Mouse (Mus musculus) liver, adult 2 months (tissue): Measurements from ENCODE around the gene Nfya. TPM values are rescaled to one million over a fixed set of nuclear protein-coding genes. Genes with fewer than 3 reads are reported as not detected.

ENCODE experiments used
- DNase-seq: peaks from one replicate; pipeline ENCODE4 v3.0.0-alpha.2; 2011; ENCODE audit warnings: low read depth, low spot score; ENCODE audit errors: extremely low read depth
- H3K27ac ChIP-seq: fragments of 200-500 bp; replicated peaks from 2 replicates; pipeline ENCODE4 v1.5.1; 2012; ENCODE audit warnings: low read depth, mild to moderate bottlenecking, control low read depth, inconsistent platforms, low read length; ENCODE audit not compliant: insufficient read depth
- H3K27me3 ChIP-seq: fragments of 200-500 bp; 2 replicates; pipeline ENCODE4 v1.6.1; 2012; ENCODE audit warnings: mild to moderate bottlenecking, moderate library complexity, low read length, inconsistent platforms; ENCODE audit not compliant: control insufficient read depth, insufficient read depth
- H3K36me3 ChIP-seq: fragments of 200-500 bp; 2 replicates; pipeline ENCODE4 v1.6.1; 2012; ENCODE audit warnings: low read length, inconsistent platforms; ENCODE audit not compliant: control insufficient read depth, insufficient read depth
- H3K4me1 ChIP-seq: fragments of 200-500 bp; 2 replicates; pipeline ENCODE4 v1.6.1; 2011; ENCODE audit warnings: low read length; ENCODE audit not compliant: control insufficient read depth, insufficient read depth
- H3K4me3 ChIP-seq: fragments of 200-500 bp; 2 replicates; pipeline ENCODE4 v1.5.1; 2011; ENCODE audit warnings: low read depth, mild to moderate bottlenecking, control low read depth, low read length, moderate library complexity; ENCODE audit not compliant: insufficient read depth
- H3K79me2 ChIP-seq: fragments of 200-500 bp; 2 replicates; pipeline ENCODE4 v1.6.1; 2012; ENCODE audit warnings: inconsistent platforms, mild to moderate bottlenecking, low read length, moderate library complexity; ENCODE audit not compliant: control insufficient read depth, insufficient read depth
- H3K9ac ChIP-seq: fragments of 200-500 bp; 2 replicates; pipeline ENCODE4 v1.6.1; 2012; ENCODE audit warnings: low read depth, mild to moderate bottlenecking, control low read depth, inconsistent platforms, low read length
- CTCF ChIP-seq: fragments of 200-500 bp; IDR thresholded peaks from 2 replicates; pipeline ENCODE4 v1.5.1; 2011; ENCODE audit warnings: low read depth, low read length, control low read depth
- POLR2A ChIP-seq: fragments of 200-500 bp; IDR thresholded peaks from 2 replicates; pipeline ENCODE4 v1.6.1; 2011; ENCODE audit warnings: low read length, control low read depth; ENCODE audit not compliant: insufficient read depth; ENCODE audit errors: extremely low read depth
- WGBS: fragments of 180-500 bp; shearing (Covaris S2); methylation state at CpG from one replicate; pipeline ENCODE4 v1.1.7; 2018; 5-methylcytosine and 5-hydroxymethylcytosine counted together
- polyA plus RNA-seq: library from polyadenylated mRNA; depleted of rRNA; stranded (reverse); fragments of >200 nt; gene quantifications from 2 replicates; pipeline ENCODE4 v1.2.3, GENCODE M21; 2012
- total RNA-seq: library from RNA; depleted of rRNA; stranded (reverse); fragments of >200 nt; gene quantifications from 2 replicates; pipeline ENCODE4 v1.2.3, GENCODE M21; 2014

Nfya gene
- total and polyA plus RNA-seq, 2 experiments = 10.6 to 16.3 TPM

DNA sequence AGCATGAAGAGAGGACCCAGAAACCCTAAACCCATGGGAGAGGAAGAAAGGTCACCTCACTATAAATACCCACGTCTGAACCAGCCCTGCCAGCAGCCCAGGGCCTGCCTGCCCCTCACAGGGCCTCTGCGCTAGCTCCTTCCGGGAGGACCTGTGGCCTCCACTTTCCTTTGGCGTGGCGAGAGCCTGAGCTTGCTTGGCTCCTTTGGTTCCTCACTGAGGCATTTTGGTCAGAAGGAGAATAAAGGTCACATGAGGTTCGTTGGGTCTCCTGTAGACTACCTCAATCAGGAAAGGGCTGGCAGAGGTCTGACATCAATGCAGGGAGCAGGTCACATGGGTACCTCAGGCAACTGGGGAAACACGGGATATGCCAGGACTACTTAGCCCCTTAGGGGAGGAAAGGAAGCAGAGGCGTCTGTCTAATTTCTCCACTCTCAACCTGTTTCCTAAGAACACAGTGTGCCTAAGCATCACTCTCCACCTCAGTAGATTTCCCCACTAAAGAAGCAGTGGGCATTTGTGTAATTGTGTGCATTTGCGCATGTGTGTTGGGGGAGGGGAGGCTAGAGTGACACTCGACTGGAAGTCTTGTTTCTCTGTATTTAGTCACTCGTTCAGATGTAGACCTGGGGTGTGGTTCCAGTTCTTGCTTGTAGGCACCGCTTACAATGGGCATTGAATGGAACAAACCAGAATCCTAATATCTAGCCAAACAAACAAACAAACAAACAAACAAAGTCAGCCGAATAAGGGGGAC, 17.5 kb upstream of the Nfya start:
- Histone ChIP-seq H3K9ac (no peak overlapping the region), H3K4me1 (no peaks in the 10 kb centered on the region), H3K4me3 (no peak overlapping the region), H3K27ac (no peak overlapping the region), H3K27me3 (no peaks in the 10 kb centered on the region), H3K36me3 (no peaks in the 10 kb centered on the region), H3K79me2 (no peaks in the 10 kb centered on the region)
- DNase-seq = no peak
- TF ChIP-seq POLR2A = no peak
- TF ChIP-seq CTCF = no peak
- WGBS = 83% methylated on average over 13 of the region's 13 CpGs

GRCm38 (mm10) chr17:48425823-48426612, 16.3 kb upstream of the Nfya start:
- H3K9ac ChIP-seq = no peak overlapping the region
- 51% methylated on average over 9 of the region's 9 CpGs for WGBS
- no peak overlapping the region for H3K4me3 ChIP-seq
- no peak overlapping the region for H3K27ac ChIP-seq
- no peak for DNase-seq
- no peaks in the 10 kb centered on the region for H3K27me3 ChIP-seq
- H3K4me1 ChIP-seq = no peaks in the 10 kb centered on the region
- no peaks in the 10 kb centered on the region for H3K36me3 ChIP-seq
- TF ChIP-seq POLR2A = no peak
- no peak for TF ChIP-seq CTCF
- H3K79me2 ChIP-seq = no peaks in the 10 kb centered on the region

- H3K27ac ChIP-seq = no peak overlapping the region
- H3K4me3 ChIP-seq = no peak overlapping the region
- no peaks in the 10 kb centered on the region for H3K36me3 ChIP-seq
- no peak for TF ChIP-seq CTCF
- no peak for TF ChIP-seq POLR2A
- WGBS = 95% methylated on average over 9 of the region's 9 CpGs
- no peak overlapping the region for H3K9ac ChIP-seq
- H3K27me3 ChIP-seq = no peaks in the 10 kb centered on the region
- H3K4me1 ChIP-seq = no peaks in the 10 kb centered on the region
- DNase-seq = no peak
- H3K79me2 ChIP-seq = no peaks in the 10 kb centered on the region
Measured at GRCm38 (mm10) chr17:48424237-48424636, 14.5 kb upstream of the Nfya start.

DNA sequence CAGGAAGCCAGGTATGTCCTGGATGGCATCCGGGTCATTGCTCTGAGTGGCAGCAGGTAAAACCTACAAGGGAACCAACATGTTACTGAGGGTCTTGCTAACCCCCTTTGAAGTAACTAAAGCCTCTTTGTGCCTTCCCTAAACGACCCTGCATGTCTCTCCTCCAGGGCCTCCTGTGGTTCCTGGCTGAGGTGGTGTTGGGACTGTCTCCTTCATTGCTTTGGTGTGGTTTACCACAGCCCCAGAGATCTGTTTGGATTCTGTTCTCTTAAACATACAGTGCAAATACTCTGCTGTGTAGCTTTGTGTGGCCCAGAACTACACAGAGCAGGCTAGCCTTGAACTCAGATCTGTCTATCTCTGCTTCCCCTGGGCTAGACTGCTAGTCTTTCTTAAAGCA, 9.9 kb upstream of the Nfya start:
- DNase-seq = no peak
- WGBS = 75% methylated on average over 2 of the region's 2 CpGs
- Histone ChIP-seq H3K27ac (no peak overlapping the region), H3K36me3 (peaks cover 22% of the 10 kb centered on the region), H3K4me3 (no peak overlapping the region), H3K4me1 (peaks cover 6% of the 10 kb centered on the region), H3K27me3 (no peaks in the 10 kb centered on the region), H3K9ac (no peak overlapping the region), H3K79me2 (no peaks in the 10 kb centered on the region)
- TF ChIP-seq POLR2A = no peak
- no peak for TF ChIP-seq CTCF

GRCm38 (mm10) chr17:48418781-48419180, 9.1 kb upstream of the Nfya start:
- Histone ChIP-seq H3K36me3 (peaks cover 22% of the 10 kb centered on the region), H3K4me3 (0 out of 2 replicates have a peak overlapping the region, but pooled peaks have one; percentile 13), H3K9ac (no peak overlapping the region), H3K27me3 (no peaks in the 10 kb centered on the region), H3K4me1 (peaks cover 6% of the 10 kb centered on the region), H3K79me2 (no peaks in the 10 kb centered on the region), H3K27ac (no peak overlapping the region; the same call in 1 of the 2 replicates)
- 86% methylated on average over 1 of the region's 1 CpGs for WGBS
- no peak for DNase-seq
- TF ChIP-seq POLR2A (no peak), CTCF (no peak)
